Mouse (Mus musculus) liver, embryonic 14.5 days (tissue): ENCODE results near the gene Ppia. TPM values are rescaled to one million over a fixed set of nuclear protein-coding genes. Genes with fewer than 3 reads are reported as not detected.
"Not testable (repeated sequence)": the region's sequence is repeated elsewhere in the genome, so short reads cannot be mapped to it uniquely, and the experiment has no call there.

Experiments used
- ATAC-seq: fragments of 200-750 bp; cut with Nextera tagmentation; 2 replicates; pipeline ENCODE4 v1.8.0; 2017; ENCODE audit warnings: moderate number of reproducible peaks, mild to moderate bottlenecking, moderate library complexity; ENCODE audit not compliant: insufficient read depth
- DNase-seq, 3 experiments: peaks; one replicate each; pipeline ENCODE4 v3.0.0-alpha.2; 2012 to 2013; ENCODE audit warnings: low read depth in 3 of 3, low spot score in 3 of 3
- H3K27ac ChIP-seq: fragments of 300-500 bp; sonication (generic); 2 replicates; pipeline ENCODE4 v1.5.1; 2014; ENCODE audit warnings: moderate library complexity, mild to moderate bottlenecking, control low read depth, inconsistent platforms
- H3K27me3 ChIP-seq: fragments of 300-500 bp; sonication (generic); 2 replicates; pipeline ENCODE4 v1.6.1; 2014; ENCODE audit warnings: mild to moderate bottlenecking, low read length, moderate library complexity; ENCODE audit not compliant: control insufficient read depth, insufficient read depth
- H3K36me3 ChIP-seq: fragments of 300-500 bp; sonication (generic); replicated peaks from 2 replicates; pipeline ENCODE4 v1.6.1; 2014; ENCODE audit warnings: low read depth; ENCODE audit not compliant: control insufficient read depth, insufficient read depth
- H3K4me1 ChIP-seq, 2 experiments: fragments of 200-500 bp in 1 of 2; fragments of 300-500 bp in 1 of 2; sonication (generic) in 1 of 2; replicated peaks; 2 replicates each; pipeline ENCODE4 v1.6.1; 2012 to 2014; ENCODE audit warnings: antibody characterized with exemption in 1 of 2, inconsistent platforms in 1 of 2, low read length in 1 of 2; ENCODE audit not compliant: control insufficient read depth in 2 of 2, insufficient read depth in 2 of 2
- H3K4me2 ChIP-seq: fragments of 300-500 bp; sonication (generic); 2 replicates; pipeline ENCODE4 v1.6.1; 2014; ENCODE audit warnings: low read depth, mild to moderate bottlenecking, control low read depth, moderate library complexity
- H3K4me3 ChIP-seq, 2 experiments: fragments of 200-500 bp in 1 of 2; fragments of 300-500 bp in 1 of 2; sonication (generic) in 1 of 2; 2 replicates each; pipeline ENCODE4 v1.5.1; 2012 to 2014; ENCODE audit warnings: low read depth in 2 of 2, low read length in 2 of 2, mild to moderate bottlenecking in 2 of 2, control low read depth in 1 of 2, inconsistent platforms in 1 of 2, moderate library complexity in 1 of 2; ENCODE audit not compliant: insufficient read depth in 1 of 2
- H3K9ac ChIP-seq: fragments of 300-500 bp; sonication (generic); replicated peaks from 2 replicates; pipeline ENCODE4 v1.6.1; 2014; ENCODE audit warnings: mild to moderate bottlenecking, control low read depth, moderate library complexity
- H3K9me3 ChIP-seq: fragments of 300-500 bp; sonication (generic); 2 replicates; pipeline ENCODE4 v1.6.1; 2016; ENCODE audit warnings: low read length, mixed read lengths; ENCODE audit not compliant: control insufficient read depth
- CTCF ChIP-seq: IDR thresholded peaks from 2 replicates; pipeline ENCODE4 v1.5.1; 2016; ENCODE audit warnings: antibody characterized with exemption, low read depth, control low read depth
- EP300 ChIP-seq: IDR thresholded peaks from 2 replicates; pipeline ENCODE4 v1.6.1; 2016; ENCODE audit warnings: antibody characterized with exemption, low read depth
- WGBS: fragments of 180-500 bp; shearing (Covaris S2); extraction: QIAGEN DNeasy Blood & Tissue Kit; methylation state at CpG from one replicate; pipeline ENCODE4 v1.1.7; 2014; ENCODE audit not compliant: insufficient replicate concordance; 5-methylcytosine and 5-hydroxymethylcytosine counted together
- polyA plus RNA-seq, 2 experiments: library from polyadenylated mRNA; depleted of rRNA in 1 of 2; stranded (reverse) in 1 of 2; unstranded in 1 of 2; fragments of >200 nt; fragmentation: Nextera tagmentation in 1 of 2; extraction: Ambion mirVana in 1 of 2; gene quantifications; 2 replicates each; pipeline versions ENCODE4 v1.2.1 to v1.2.3; 2012 to 2014

Ppia gene
- polyA plus RNA-seq, 2 experiments: 1,780 to 3,291 TPM

- DNase-seq (no peak), ATAC-seq (no peak)
- H3K36me3 ChIP-seq: peaks cover 4% of the 10 kb centered on the region
- H3K9ac ChIP-seq: no peak overlapping the region
- H3K4me3 ChIP-seq: no peak overlapping the region
- H3K27ac ChIP-seq: no peak overlapping the region
- no peak overlapping the region for H3K4me2 ChIP-seq
- 37% methylated on average over 5 of the region's 5 CpGs for WGBS
- peaks cover 6 to 7% of the 10 kb centered on the region in 2 experiments for H3K4me1 ChIP-seq
- TF ChIP-seq CTCF: no peak
- no peak for TF ChIP-seq EP300
- no peaks in the 10 kb centered on the region for H3K27me3 ChIP-seq
- H3K9me3 ChIP-seq: peaks cover 20% of the 10 kb centered on the region
Observed at GRCm38 (mm10) chr11:6410050-6410602, 5.1 kb upstream of the Ppia start.

GRCm38 (mm10) chr11:6410755-6411154 lies 4.5 kb upstream of the Ppia start:
- not testable (repeated sequence) for ATAC-seq, DNase-seq, H3K27me3 ChIP-seq, H3K4me1 ChIP-seq, H3K4me3 ChIP-seq, H3K36me3 ChIP-seq, H3K9ac ChIP-seq, H3K4me2 ChIP-seq, H3K27ac ChIP-seq
- peaks cover 20% of the 10 kb centered on the region for H3K9me3 ChIP-seq
- 62% methylated on average over 5 of the region's 5 CpGs for WGBS

GRCm38 (mm10) chr11:6411684-6412083 lies 3.6 kb upstream of the Ppia start:
- peak in 1 of 3 experiments; percentile 35 for DNase-seq
- no peaks in the 10 kb centered on the region for H3K36me3 ChIP-seq
- H3K9ac ChIP-seq: no peak overlapping the region
- H3K4me3 ChIP-seq: no peak overlapping the region
- H3K9me3 ChIP-seq: peaks cover 20% of the 10 kb centered on the region
- H3K4me1 ChIP-seq: peaks cover 6 to 8% of the 10 kb centered on the region in 2 experiments
- 9% methylated on average over 5 of the region's 5 CpGs for WGBS
- TF ChIP-seq CTCF: peak; percentile 89
- no peak for TF ChIP-seq EP300
- H3K27ac ChIP-seq: no peak overlapping the region
- no peak overlapping the region for H3K4me2 ChIP-seq
- ATAC-seq: no peak
- no peaks in the 10 kb centered on the region for H3K27me3 ChIP-seq

DNA sequence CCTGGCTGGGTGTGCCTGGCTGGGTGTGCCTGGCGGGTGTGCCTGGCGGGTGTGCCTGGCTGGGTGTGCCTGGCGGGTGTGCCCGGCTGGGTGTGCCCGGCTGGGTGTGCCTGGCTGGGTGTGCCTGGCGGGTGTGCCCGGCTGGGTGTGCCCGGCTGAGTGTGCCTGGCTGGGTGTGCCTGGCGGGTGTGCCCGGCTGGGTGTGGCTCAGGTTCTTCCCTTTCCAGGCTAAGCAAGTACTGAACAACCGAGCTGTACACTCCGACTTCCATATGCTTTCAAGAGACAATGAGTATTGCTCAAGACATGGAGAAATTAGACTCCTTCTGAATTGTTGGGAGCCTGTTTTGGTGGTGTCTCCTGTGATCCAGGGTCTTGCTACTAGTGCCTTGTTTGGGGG lies 2.0 kb upstream of the Ppia start:
- Histone ChIP-seq H3K9ac (no peak overlapping the region), H3K27ac (peak overlapping the region; percentile 59), H3K36me3 (peaks cover 11% of the 10 kb centered on the region), H3K4me3 (no peak overlapping the region), H3K4me1 (peaks cover 10 to 11% of the 10 kb centered on the region in 2 experiments), H3K27me3 (no peaks in the 10 kb centered on the region), H3K9me3 (peaks cover 20% of the 10 kb centered on the region), H3K4me2 (no peak overlapping the region)
- 78% methylated on average over 12 of the region's 12 CpGs for WGBS
- no peak for ATAC-seq
- DNase-seq: peak in 1 of 3 experiments; percentile 27
- no peak for TF ChIP-seq CTCF
- TF ChIP-seq EP300: no peak

- Histone ChIP-seq H3K27ac (peak overlapping the region; percentile 94), H3K4me2 (peak overlapping the region; percentile 97), H3K9me3 (peaks cover 20% of the 10 kb centered on the region), H3K4me1 (peaks cover 11 to 15% of the 10 kb centered on the region in 2 experiments), H3K9ac (peak overlapping the region; percentile 92), H3K36me3 (peaks cover 34% of the 10 kb centered on the region), H3K27me3 (no peaks in the 10 kb centered on the region), H3K4me3 (peak overlapping the region; percentile 89 to 90)
- TF ChIP-seq EP300: no peak
- DNase-seq: peak; percentile 86 to 88 (median 87)
- ATAC-seq: peak; percentile 90
- WGBS: 0% methylated on average over 102 of the region's 102 CpGs
Observed at GRCm38 (mm10) chr11:6415551-6416404, 535 bp downstream of the Ppia start.
